Mouse (Mus musculus): ENCODE measurements around the gene Nbea. TPM values are rescaled to one million over a fixed set of nuclear protein-coding genes. Genes with fewer than 3 reads are reported as not detected.

The Nbea gene
- total and polyA plus RNA-seq, 2 experiments from 2014 or later = 6.0 to 17.3 TPM

- ATAC-seq (ENCODE audit: insufficient read depth, low read depth) (no peak), DNase-seq (ENCODE audit: low spot score) (no peak)
- Histone ChIP-seq H3K27me3 (ENCODE audit: control insufficient read depth, insufficient read depth, low read length) (no peaks in the 10 kb centered on the region), H3K9me3 (replicated peaks; ENCODE audit: control insufficient read depth, low read length) (no peaks in the 10 kb centered on the region), H3K4me2 (ENCODE audit: low read depth, low read length) (no peak overlapping the region), H3K4me3 (ENCODE audit: low read depth, low read length) (no peak overlapping the region), H3K4me1 (ENCODE audit: control insufficient read depth, insufficient read depth) (no peaks in the 10 kb centered on the region; the same call in 1 of the 2 replicates), H3K27ac (ENCODE audit: low read depth) (no peak overlapping the region), H3K36me3 (replicated peaks; ENCODE audit: control insufficient read depth, insufficient read depth, low read length) (peaks cover 7% of the 10 kb centered on the region; the same call in 1 of the 2 replicates), H3K9ac (replicated peaks; ENCODE audit: low read depth, low read length) (no peak overlapping the region)
- TF ChIP-seq EP300 (IDR thresholded peaks at IDR 0.05; ENCODE audit: low read depth) (no peak), CTCF (IDR thresholded peaks at IDR 0.05; ENCODE audit: low read depth) (no peak)
- 85% methylated on average over 4 of the region's 4 CpGs for WGBS
These were observed 535.2 kb downstream of the Nbea start for GRCm38 (mm10) chr3:55648299-55648698.

- Histone ChIP-seq H3K27ac (ENCODE audit: low read depth) (no peak overlapping the region), H3K27me3 (ENCODE audit: control insufficient read depth, insufficient read depth, low read length) (no peaks in the 10 kb centered on the region), H3K4me2 (ENCODE audit: low read depth, low read length) (no peak overlapping the region), H3K4me1 (ENCODE audit: control insufficient read depth, insufficient read depth) (no peaks in the 10 kb centered on the region; the same call in 1 of the 2 replicates), H3K9me3 (replicated peaks; ENCODE audit: control insufficient read depth, low read length) (no peaks in the 10 kb centered on the region), H3K36me3 (replicated peaks; ENCODE audit: control insufficient read depth, insufficient read depth, low read length) (peaks cover 17% of the 10 kb centered on the region; the same call in 1 of the 2 replicates), H3K9ac (replicated peaks; ENCODE audit: low read depth, low read length) (no peak overlapping the region), H3K4me3 (ENCODE audit: low read depth, low read length) (no peak overlapping the region)
- ATAC-seq (ENCODE audit: insufficient read depth, low read depth) = no peak
- TF ChIP-seq CTCF (IDR thresholded peaks at IDR 0.05; ENCODE audit: low read depth) = no peak
- TF ChIP-seq EP300 (IDR thresholded peaks at IDR 0.05; ENCODE audit: low read depth) = no peak
- DNase-seq (ENCODE audit: low spot score) = no peak
- 76% methylated on average over 6 of the region's 6 CpGs for WGBS
These were observed 536.3 kb downstream of the Nbea start for GRCm38 (mm10) chr3:55647176-55647575.

- TF ChIP-seq EP300 (IDR thresholded peaks at IDR 0.05; ENCODE audit: low read depth) = no peak
- no peak for TF ChIP-seq CTCF (IDR thresholded peaks at IDR 0.05; ENCODE audit: low read depth)
- WGBS = 88% methylated on average over 3 of the region's 3 CpGs
These were observed 537.1 kb downstream of the Nbea start for GRCm38 (mm10) chr3:55646437-55646836.

GRCm38 (mm10) chr3:55644035-55644618 lies 539.4 kb downstream of the Nbea start:
- Histone ChIP-seq H3K4me3 (ENCODE audit: low read depth, low read length) (no peak overlapping the region), H3K4me2 (ENCODE audit: low read depth, low read length) (no peak overlapping the region), H3K27ac (ENCODE audit: low read depth) (no peak overlapping the region), H3K9me3 (replicated peaks; ENCODE audit: control insufficient read depth, low read length) (no peaks in the 10 kb centered on the region), H3K27me3 (ENCODE audit: control insufficient read depth, insufficient read depth, low read length) (no peaks in the 10 kb centered on the region), H3K9ac (replicated peaks; ENCODE audit: low read depth, low read length) (no peak overlapping the region), H3K36me3 (replicated peaks; ENCODE audit: control insufficient read depth, insufficient read depth, low read length) (peaks cover 24% of the 10 kb centered on the region; the same call in 1 of the 2 replicates), H3K4me1 (ENCODE audit: control insufficient read depth, insufficient read depth) (no peaks in the 10 kb centered on the region)
- TF ChIP-seq CTCF (IDR thresholded peaks at IDR 0.05; ENCODE audit: low read depth) (no peak), EP300 (IDR thresholded peaks at IDR 0.05; ENCODE audit: low read depth) (no peak)
- ATAC-seq (ENCODE audit: insufficient read depth, low read depth) (no peak), DNase-seq (ENCODE audit: low spot score) (no peak)
- WGBS = 84% methylated on average over 11 of the region's 11 CpGs

More at GRCm38 (mm10) chr3:55646437-55646836, 537.1 kb downstream of the Nbea start:
- no peak for DNase-seq (ENCODE audit: low spot score)
- Histone ChIP-seq H3K4me1 (ENCODE audit: control insufficient read depth, insufficient read depth) (no peaks in the 10 kb centered on the region), H3K4me3 (ENCODE audit: low read depth, low read length) (no peak overlapping the region), H3K9me3 (replicated peaks; ENCODE audit: control insufficient read depth, low read length) (no peaks in the 10 kb centered on the region), H3K27me3 (ENCODE audit: control insufficient read depth, insufficient read depth, low read length) (no peaks in the 10 kb centered on the region), H3K27ac (ENCODE audit: low read depth) (no peak overlapping the region), H3K9ac (replicated peaks; ENCODE audit: low read depth, low read length) (no peak overlapping the region), H3K4me2 (ENCODE audit: low read depth, low read length) (no peak overlapping the region), H3K36me3 (replicated peaks; ENCODE audit: control insufficient read depth, insufficient read depth, low read length) (peaks cover 20% of the 10 kb centered on the region; the same call in 1 of the 2 replicates)
- ATAC-seq (ENCODE audit: insufficient read depth, low read depth) = no peak

GRCm38 (mm10) chr3:55637660-55638059 lies 545.8 kb downstream of the Nbea start:
- Histone ChIP-seq H3K4me2 (ENCODE audit: low read depth, low read length) (no peak overlapping the region), H3K4me3 (ENCODE audit: low read depth, low read length) (no peak overlapping the region), H3K9ac (replicated peaks; ENCODE audit: low read depth, low read length) (no peak overlapping the region), H3K9me3 (replicated peaks; ENCODE audit: control insufficient read depth, low read length) (no peaks in the 10 kb centered on the region), H3K27me3 (ENCODE audit: control insufficient read depth, insufficient read depth, low read length) (no peaks in the 10 kb centered on the region), H3K4me1 (ENCODE audit: control insufficient read depth, insufficient read depth) (no peaks in the 10 kb centered on the region), H3K27ac (ENCODE audit: low read depth) (no peak overlapping the region), H3K36me3 (replicated peaks; ENCODE audit: control insufficient read depth, insufficient read depth, low read length) (peaks cover 11% of the 10 kb centered on the region; the same call in 1 of the 2 replicates)
- ATAC-seq (ENCODE audit: insufficient read depth, low read depth) (no peak), DNase-seq (ENCODE audit: low spot score) (no peak)
- no peak for TF ChIP-seq CTCF (IDR thresholded peaks at IDR 0.05; ENCODE audit: low read depth)
- TF ChIP-seq EP300 (IDR thresholded peaks at IDR 0.05; ENCODE audit: low read depth) = no peak
- 83% methylated on average over 7 of the region's 7 CpGs for WGBS

Data from heart, postnatal 0 days (tissue).